Mouse (Mus musculus): ENCODE measurements around the gene Sox3.

The Sox3 gene

GRCm38 (mm10) chrX:60892801-60893681, at the start of gene Sox3:
Gene Sox3 (minus strand): TSS chrX:60893430.
- DNase-seq (ENCODE audit: low read depth, low spot score) = peak; percentile 6

GRCm38 (mm10) chrX:60940225-60940624, 47.0 kb upstream of the Sox3 start:
- no peak for DNase-seq (ENCODE audit: low read depth, low spot score)

- DNase-seq (ENCODE audit: low read depth, low spot score) = no peak
These were observed 6.3 kb upstream of the Sox3 start for GRCm38 (mm10) chrX:60899546-60899945.

GRCm38 (mm10) chrX:60898641-60899040, 5.4 kb upstream of the Sox3 start:
- DNase-seq (ENCODE audit: low read depth, low spot score) = no peak

GRCm38 (mm10) chrX:60896296-60896695, 3.1 kb upstream of the Sox3 start:
- no peak for DNase-seq (ENCODE audit: low read depth, low spot score)

- DNase-seq (ENCODE audit: low read depth, low spot score) = no peak
These were observed 2.2 kb upstream of the Sox3 start for GRCm38 (mm10) chrX:60895416-60895815.

GRCm38 (mm10) chrX:60893720-60894543, 702 bp upstream of the Sox3 start:
- DNase-seq (ENCODE audit: low read depth, low spot score) = no peak

GRCm38 (mm10) chrX:60892098-60892800, 981 bp downstream of the Sox3 start:
- peak; percentile 22 for DNase-seq (ENCODE audit: low read depth, low spot score)

- no peak for DNase-seq (ENCODE audit: low read depth, low spot score)
These were observed 1.7 kb downstream of the Sox3 start for GRCm38 (mm10) chrX:60891329-60892095.

GRCm38 (mm10) chrX:60890651-60891050, 2.6 kb downstream of the Sox3 start:
- no peak for DNase-seq (ENCODE audit: low read depth, low spot score)

GRCm38 (mm10) chrX:60889956-60890485, 3.2 kb downstream of the Sox3 start:
- no peak for DNase-seq (ENCODE audit: low read depth, low spot score)
